Mouse (Mus musculus): ENCODE results near the gene Tprkb. TPM values are rescaled to one million over a fixed set of nuclear protein-coding genes. Genes with fewer than 3 reads are reported as not detected.
A peak's percentile ranks its signal among the peaks of the same experiment; 100 is the strongest.
"Not testable (repeated sequence)": the region's sequence is repeated elsewhere in the genome, so short reads cannot be mapped to it uniquely, and the experiment has no call there.

The Tprkb gene
- polyA plus RNA-seq, 1 experiment from 2014 or later: 39.1 TPM

GRCm38 (mm10) chr6:85961101-85962091 lies 49.7 kb downstream of the Tprkb start, which contains the start of gene Dusp11:
Gene Dusp11 (minus strand): TSS chr6:85961667.
- Histone ChIP-seq H3K9ac (peak within 1 kb of the TSS; percentile 88), H3K36me3 (replicated peaks) (peaks cover 14% of the 10 kb centered on the region), H3K27me3 (no peaks in the 10 kb centered on the region), H3K4me1 (peaks cover 14% of the 10 kb centered on the region), H3K9me3 (no peaks in the 10 kb centered on the region), H3K4me2 (peak within 1 kb of the TSS; percentile 66), H3K27ac (peak within 1 kb of the TSS; percentile 98), H3K4me3 (replicated peaks) (peak within 1 kb of the TSS; percentile 87)
- under 1% methylated on average over 70 of the region's 70 CpGs for WGBS
- peak; percentile 97 for ATAC-seq (ENCODE audit: low FRiP score)

- not testable (repeated sequence) for H3K27me3 ChIP-seq; H3K4me1 ChIP-seq; H3K36me3 ChIP-seq (replicated peaks); H3K9me3 ChIP-seq; H3K9ac ChIP-seq; H3K4me2 ChIP-seq; H3K27ac ChIP-seq; ATAC-seq (ENCODE audit: low FRiP score); H3K4me3 ChIP-seq (replicated peaks)
- 61% methylated on average over 6 of the region's 6 CpGs for WGBS
Measured at GRCm38 (mm10) chr6:85966081-85966480, 54.4 kb downstream of the Tprkb start.

GRCm38 (mm10) chr6:85966686-85967085 lies 55.0 kb downstream of the Tprkb start:
- Histone ChIP-seq H3K27me3 (no peaks in the 10 kb centered on the region), H3K9me3 (no peaks in the 10 kb centered on the region), H3K9ac (no peak overlapping the region), H3K4me1 (0 out of 2 replicates have a peak, but pooled peaks cover 2% of the 10 kb centered on the region), H3K4me3 (replicated peaks) (no peak overlapping the region), H3K27ac (no peak overlapping the region), H3K4me2 (no peak overlapping the region), H3K36me3 (replicated peaks) (no peaks in the 10 kb centered on the region)
- ATAC-seq (ENCODE audit: low FRiP score): no peak
- 74% methylated on average over 4 of the region's 4 CpGs for WGBS

GRCm38 (mm10) chr6:85969889-85970288 lies 58.2 kb downstream of the Tprkb start:
- no peak for ATAC-seq (ENCODE audit: low FRiP score)
- Histone ChIP-seq H3K4me2 (no peak overlapping the region), H3K9ac (no peak overlapping the region), H3K4me3 (replicated peaks) (no peak overlapping the region), H3K27ac (no peak overlapping the region), H3K36me3 (replicated peaks) (no peaks in the 10 kb centered on the region), H3K9me3 (no peaks in the 10 kb centered on the region), H3K27me3 (no peaks in the 10 kb centered on the region), H3K4me1 (no peaks in the 10 kb centered on the region)
- 68% methylated on average over 2 of the region's 2 CpGs for WGBS

- H3K4me2 ChIP-seq: no peak overlapping the region
- H3K4me1 ChIP-seq: no peaks in the 10 kb centered on the region
- 87% methylated on average over 3 of the region's 3 CpGs for WGBS
Measured at GRCm38 (mm10) chr6:85972699-85973098, 61.0 kb downstream of the Tprkb start.

GRCm38 (mm10) chr6:85973336-85973735 lies 61.7 kb downstream of the Tprkb start:
- H3K36me3 ChIP-seq (replicated peaks): no peaks in the 10 kb centered on the region
- H3K4me2 ChIP-seq: no peak overlapping the region
- H3K4me3 ChIP-seq (replicated peaks): no peak overlapping the region
- no peak overlapping the region for H3K27ac ChIP-seq
- no peaks in the 10 kb centered on the region for H3K27me3 ChIP-seq
- H3K4me1 ChIP-seq: no peaks in the 10 kb centered on the region
- WGBS: 84% methylated on average over 3 of the region's 3 CpGs
- ATAC-seq (ENCODE audit: low FRiP score): no peak
- no peaks in the 10 kb centered on the region for H3K9me3 ChIP-seq
- H3K9ac ChIP-seq: no peak overlapping the region

More at GRCm38 (mm10) chr6:85972699-85973098, 61.0 kb downstream of the Tprkb start:
- Histone ChIP-seq H3K36me3 (replicated peaks) (no peaks in the 10 kb centered on the region), H3K4me3 (replicated peaks) (no peak overlapping the region), H3K27ac (no peak overlapping the region), H3K9me3 (no peaks in the 10 kb centered on the region), H3K27me3 (no peaks in the 10 kb centered on the region), H3K9ac (no peak overlapping the region)
- no peak for ATAC-seq (ENCODE audit: low FRiP score)

GRCm38 (mm10) chr6:85974941-85975617 lies 63.4 kb downstream of the Tprkb start:
- ATAC-seq (ENCODE audit: low FRiP score): no peak
- no peaks in the 10 kb centered on the region for H3K36me3 ChIP-seq (replicated peaks)
- no peak overlapping the region for H3K4me2 ChIP-seq
- no peaks in the 10 kb centered on the region for H3K27me3 ChIP-seq
- no peak overlapping the region for H3K27ac ChIP-seq
- no peak overlapping the region for H3K9ac ChIP-seq
- whole genome bisulfite sequencing: 66% methylated on average over 10 of the region's 10 CpGs
- H3K4me3 ChIP-seq (replicated peaks): no peak overlapping the region
- no peaks in the 10 kb centered on the region for H3K9me3 ChIP-seq
- H3K4me1 ChIP-seq: no peaks in the 10 kb centered on the region

GRCm38 (mm10) chr6:85975761-85976160 lies 64.1 kb downstream of the Tprkb start:
- Histone ChIP-seq H3K36me3 (replicated peaks) (no peaks in the 10 kb centered on the region), H3K9ac (no peak overlapping the region), H3K9me3 (no peaks in the 10 kb centered on the region), H3K4me3 (replicated peaks) (no peak overlapping the region), H3K27me3 (no peaks in the 10 kb centered on the region), H3K4me1 (no peaks in the 10 kb centered on the region), H3K4me2 (no peak overlapping the region), H3K27ac (no peak overlapping the region)
- no peak for ATAC-seq (ENCODE audit: low FRiP score)
- WGBS: 94% methylated on average over 1 of the region's 1 CpGs

GRCm38 (mm10) chr6:85976242-85976641 lies 64.6 kb downstream of the Tprkb start:
- ATAC-seq (ENCODE audit: low FRiP score): no peak
- H3K9ac ChIP-seq: no peak overlapping the region
- H3K27ac ChIP-seq: no peak overlapping the region
- H3K4me3 ChIP-seq (replicated peaks): no peak overlapping the region
- H3K36me3 ChIP-seq (replicated peaks): no peaks in the 10 kb centered on the region
- no peak overlapping the region for H3K4me2 ChIP-seq
- no peaks in the 10 kb centered on the region for H3K9me3 ChIP-seq
- 89% methylated on average over 5 of the region's 5 CpGs for WGBS
- H3K27me3 ChIP-seq: no peaks in the 10 kb centered on the region
- no peaks in the 10 kb centered on the region for H3K4me1 ChIP-seq

GRCm38 (mm10) chr6:85978736-85979135 lies 67.1 kb downstream of the Tprkb start:
- ATAC-seq (ENCODE audit: low FRiP score); H3K4me2 ChIP-seq; H3K9me3 ChIP-seq; H3K27me3 ChIP-seq; H3K4me1 ChIP-seq; H3K9ac ChIP-seq; H3K27ac ChIP-seq; H3K36me3 ChIP-seq (replicated peaks); H3K4me3 ChIP-seq (replicated peaks): not testable (repeated sequence)
- 75% methylated on average over 4 of the region's 4 CpGs for WGBS

Measured in forebrain, embryonic 12.5 days (tissue).